Mouse (Mus musculus): Measurements from ENCODE around the gene Fscn3. TPM values are rescaled to one million over a fixed set of nuclear protein-coding genes. Genes with fewer than 3 reads are reported as not detected.

Gene Fscn3
- polyA plus RNA-seq, 1 experiment from 2014 or later: not detected

DNA sequence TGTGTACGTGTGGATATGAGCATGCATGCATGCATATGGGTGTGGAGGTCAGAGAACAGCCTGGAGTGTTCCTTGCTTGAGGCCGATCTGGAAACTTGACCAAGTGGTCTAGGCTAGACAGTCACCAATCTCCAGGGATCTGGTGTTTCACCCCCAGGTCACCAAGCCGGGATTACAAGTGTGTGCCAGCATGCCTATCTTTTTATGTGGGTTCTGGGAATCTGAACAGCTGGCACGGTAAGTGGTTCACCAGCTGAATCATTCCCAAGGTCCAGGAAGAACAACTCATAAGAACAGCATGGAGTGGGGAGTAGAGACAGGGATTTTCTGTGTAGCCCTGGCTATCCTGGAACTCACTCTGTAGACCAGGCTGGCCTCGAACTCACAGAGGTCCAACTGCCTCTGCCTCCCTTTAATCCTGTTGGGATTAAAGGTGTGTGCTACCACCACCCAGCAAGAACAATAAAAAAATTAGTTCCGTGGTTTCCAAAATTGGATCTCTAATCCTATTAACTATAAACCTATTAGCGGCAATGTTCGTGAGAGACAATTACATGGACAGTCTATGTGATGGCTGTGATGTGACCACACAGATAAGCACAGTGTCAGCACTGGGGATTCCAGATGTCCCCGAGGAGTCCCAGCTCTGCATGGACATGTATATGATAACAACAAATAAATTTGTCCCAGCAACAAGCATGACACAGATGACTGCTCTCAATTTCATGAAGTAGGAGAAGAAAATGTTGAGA is 43.9 kb downstream of the Fscn3 start:
- Histone ChIP-seq H3K9ac (no peak overlapping the region), H3K27ac (no peak overlapping the region), H3K27me3 (no peaks in the 10 kb centered on the region), H3K4me3 (no peak overlapping the region), H3K4me2 (no peak overlapping the region), H3K36me3 (no peaks in the 10 kb centered on the region), H3K9me3 (no peaks in the 10 kb centered on the region), H3K4me1 (no peaks in the 10 kb centered on the region)
- 83% methylated on average over 9 of the region's 9 CpGs for WGBS
- ATAC-seq (ENCODE audit: insufficient number of reproducible peaks, low FRiP score, low TSS enrichment, low read depth): no peak

GRCm38 (mm10) chr6:28474211-28474610 is 46.6 kb downstream of the Fscn3 start:
- Histone ChIP-seq H3K4me2 (no peak overlapping the region), H3K27ac (no peak overlapping the region), H3K27me3 (no peaks in the 10 kb centered on the region), H3K9me3 (no peaks in the 10 kb centered on the region), H3K9ac (no peak overlapping the region), H3K4me1 (peaks cover 3% of the 10 kb centered on the region; the same call in 1 of the 2 replicates), H3K36me3 (no peaks in the 10 kb centered on the region), H3K4me3 (no peak overlapping the region)
- no peak for ATAC-seq (ENCODE audit: insufficient number of reproducible peaks, low FRiP score, low TSS enrichment, low read depth)
- 58% methylated on average over 4 of the region's 4 CpGs for WGBS

DNA sequence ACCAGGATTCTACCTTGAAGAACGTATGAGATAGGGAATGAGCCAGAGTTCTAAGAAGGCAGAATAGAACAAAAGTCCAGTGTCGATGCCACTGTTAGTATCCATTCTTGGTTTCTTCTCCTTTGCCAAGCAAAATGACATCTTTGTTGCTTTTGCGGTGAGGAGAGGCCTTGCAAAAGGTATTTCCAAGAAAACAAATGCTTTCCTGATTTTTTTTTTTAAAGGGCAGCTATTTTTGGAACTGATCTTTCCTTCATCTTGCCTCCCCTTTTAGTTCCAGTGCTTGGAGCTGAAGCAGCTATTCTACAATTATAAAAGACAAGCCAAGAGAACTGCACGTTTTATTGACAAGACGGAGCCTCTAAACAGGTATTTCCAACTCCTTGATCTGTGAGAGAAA is 47.2 kb downstream of the Fscn3 start, which contains the start of gene Snd1:
Gene Snd1, plus strand, starts transcription at position 301 of the 400 bp plus-strand sequence.
- Histone ChIP-seq H3K4me3 (no peak within 1 kb of the TSS), H3K4me2 (no peak within 1 kb of the TSS), H3K36me3 (no peaks in the 10 kb centered on the region), H3K27ac (no peak within 1 kb of the TSS), H3K9ac (no peak within 1 kb of the TSS), H3K27me3 (no peaks in the 10 kb centered on the region), H3K4me1 (peaks cover 4% of the 10 kb centered on the region; the same call in 1 of the 2 replicates), H3K9me3 (no peaks in the 10 kb centered on the region)
- 72% methylated on average over 5 of the region's 5 CpGs for WGBS
- ATAC-seq (ENCODE audit: insufficient number of reproducible peaks, low FRiP score, low TSS enrichment, low read depth): no peak

DNA sequence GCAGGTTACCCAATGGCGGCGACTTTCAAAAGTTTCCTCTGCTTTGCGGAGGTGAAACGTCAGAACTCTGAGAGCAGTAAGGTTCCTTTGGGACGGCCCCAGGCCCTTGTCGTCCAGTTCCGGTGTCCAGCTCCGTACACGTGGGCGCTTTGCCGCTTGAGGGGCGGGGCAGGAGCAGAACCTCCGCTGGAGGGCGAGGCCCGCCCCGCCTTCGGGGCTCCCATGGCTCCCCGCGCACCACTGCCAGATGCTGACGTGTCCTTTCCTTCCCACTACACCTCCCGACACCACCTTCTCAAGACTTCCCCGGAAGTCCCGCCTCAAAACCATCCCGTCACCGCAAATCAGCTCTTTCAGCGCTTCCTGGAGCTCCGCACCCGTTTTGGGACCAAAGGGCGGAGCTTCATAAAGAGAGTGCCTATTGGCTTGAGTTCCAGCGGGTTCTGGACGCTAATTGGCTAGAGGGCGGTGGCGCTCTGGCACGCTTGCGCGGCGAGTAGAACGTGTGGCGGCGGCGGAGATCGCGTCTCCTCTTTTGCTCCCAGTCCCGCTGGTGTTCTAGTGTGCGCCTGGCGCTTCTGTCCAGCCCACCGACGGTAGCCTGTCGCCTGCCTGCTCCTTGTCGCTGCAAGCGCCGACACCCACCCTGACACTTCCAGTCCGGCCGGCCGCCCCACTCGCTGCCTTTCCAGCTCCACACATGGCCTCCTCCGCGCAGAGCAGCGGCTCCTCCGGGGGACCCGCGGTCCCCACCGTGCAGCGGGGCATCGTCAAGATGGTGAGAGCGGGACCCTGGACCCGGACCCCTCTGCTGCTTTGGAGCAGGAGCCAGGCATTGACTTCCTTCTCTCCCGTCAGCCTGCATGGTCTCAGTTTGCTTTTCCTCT is 52.5 kb downstream of the Fscn3 start:
- peak overlapping the region; percentile 93 for H3K4me3 ChIP-seq
- H3K4me2 ChIP-seq: peak overlapping the region; percentile 60
- no peaks in the 10 kb centered on the region for H3K27me3 ChIP-seq
- H3K9ac ChIP-seq: peak overlapping the region; percentile 76
- H3K4me1 ChIP-seq: peaks cover 27% of the 10 kb centered on the region
- peak overlapping the region; percentile 91 for H3K27ac ChIP-seq
- H3K9me3 ChIP-seq: no peaks in the 10 kb centered on the region
- peak; percentile 98 for ATAC-seq (ENCODE audit: insufficient number of reproducible peaks, low FRiP score, low TSS enrichment, low read depth)
- under 1% methylated on average over 68 of the region's 68 CpGs for WGBS
- H3K36me3 ChIP-seq: 0 out of 2 replicates have a peak, but pooled peaks cover 2% of the 10 kb centered on the region

GRCm38 (mm10) chr6:28480752-28481492 is 53.3 kb downstream of the Fscn3 start:
- peak overlapping the region; percentile 91 for H3K27ac ChIP-seq
- no peak for ATAC-seq (ENCODE audit: insufficient number of reproducible peaks, low FRiP score, low TSS enrichment, low read depth)
- H3K4me3 ChIP-seq: peak overlapping the region; percentile 93
- H3K4me2 ChIP-seq: peak overlapping the region; percentile 60
- H3K9me3 ChIP-seq: no peaks in the 10 kb centered on the region
- 2% methylated on average over 21 of the region's 21 CpGs for WGBS
- peak overlapping the region; percentile 76 for H3K9ac ChIP-seq
- no peaks in the 10 kb centered on the region for H3K27me3 ChIP-seq
- H3K36me3 ChIP-seq: 0 out of 2 replicates have a peak, but pooled peaks cover 5% of the 10 kb centered on the region
- H3K4me1 ChIP-seq: peaks cover 32% of the 10 kb centered on the region

DNA sequence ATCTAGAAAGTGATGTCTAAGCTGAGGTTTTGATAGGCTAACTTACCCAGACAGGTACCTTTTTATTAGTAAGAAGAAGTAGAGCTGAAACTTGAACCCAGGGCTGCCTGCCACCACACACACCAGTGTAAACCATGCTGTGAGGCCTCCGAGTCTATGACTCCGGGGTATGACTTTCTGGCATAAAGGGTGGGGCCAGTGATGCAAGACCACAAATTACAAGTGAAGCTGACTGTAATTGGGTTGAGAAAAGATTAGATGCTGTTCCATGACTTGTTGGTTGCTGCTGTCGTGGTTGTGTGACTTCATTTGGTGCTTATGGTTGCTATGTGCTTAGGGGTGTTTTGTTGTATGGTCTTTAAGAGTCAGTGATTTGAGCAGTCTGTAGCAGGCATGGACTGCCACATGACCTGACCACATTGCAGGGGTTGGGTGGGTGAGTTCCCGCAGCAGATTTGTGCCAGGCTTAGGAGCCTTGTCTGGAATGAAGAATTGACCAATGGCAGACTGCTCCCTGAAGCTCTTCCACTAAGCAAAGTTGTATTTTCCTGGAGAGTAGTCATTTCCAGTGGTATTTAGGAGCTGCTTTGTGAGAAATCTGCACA is 55.2 kb downstream of the Fscn3 start:
- Histone ChIP-seq H3K27me3 (no peaks in the 10 kb centered on the region), H3K9ac (no peak overlapping the region), H3K36me3 (peaks cover 5% of the 10 kb centered on the region; the same call in 1 of the 2 replicates), H3K9me3 (no peaks in the 10 kb centered on the region), H3K4me3 (0 out of 2 replicates have a peak overlapping the region, but pooled peaks have one; percentile 3), H3K4me2 (0 out of 2 replicates have a peak overlapping the region, but pooled peaks have one; percentile 3), H3K4me1 (peaks cover 36% of the 10 kb centered on the region), H3K27ac (no peak overlapping the region)
- ATAC-seq (ENCODE audit: insufficient number of reproducible peaks, low FRiP score, low TSS enrichment, low read depth): no peak
- 61% methylated on average over 4 of the region's 4 CpGs for WGBS

- 79% methylated on average over 2 of the region's 2 CpGs for WGBS
- no peak overlapping the region for H3K4me3 ChIP-seq
- H3K4me1 ChIP-seq: peaks cover 39% of the 10 kb centered on the region
- H3K9ac ChIP-seq: no peak overlapping the region
- H3K27ac ChIP-seq: no peak overlapping the region
- no peak overlapping the region for H3K4me2 ChIP-seq
- no peak for ATAC-seq (ENCODE audit: insufficient number of reproducible peaks, low FRiP score, low TSS enrichment, low read depth)
- H3K27me3 ChIP-seq: no peaks in the 10 kb centered on the region
- no peaks in the 10 kb centered on the region for H3K9me3 ChIP-seq
- peaks cover 13% of the 10 kb centered on the region for H3K36me3 ChIP-seq
Observed at GRCm38 (mm10) chr6:28486008-28486407, 58.4 kb downstream of the Fscn3 start.

GRCm38 (mm10) chr6:28486471-28486870 is 58.9 kb downstream of the Fscn3 start:
- WGBS: 65% methylated on average over 2 of the region's 2 CpGs
- no peak for ATAC-seq (ENCODE audit: insufficient number of reproducible peaks, low FRiP score, low TSS enrichment, low read depth)

DNA sequence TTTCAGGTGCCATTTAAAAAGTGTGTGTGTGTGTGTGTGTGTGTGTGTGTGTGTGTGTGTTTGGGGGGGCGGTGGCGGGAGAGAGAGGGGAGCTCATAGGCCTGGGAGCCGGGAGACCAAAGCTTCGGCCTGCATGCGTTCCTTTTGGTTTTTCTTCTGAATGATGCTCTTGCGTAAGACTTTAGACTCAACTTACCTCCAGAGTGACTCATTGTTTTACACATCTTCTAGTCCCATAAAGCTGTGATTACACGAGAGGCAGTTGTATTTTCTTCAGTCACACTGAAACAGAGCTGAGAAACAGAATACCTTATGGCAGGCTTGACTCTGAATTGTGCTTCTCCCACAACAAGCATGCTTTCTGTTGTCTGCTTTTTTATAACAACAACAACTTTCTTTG is 59.3 kb downstream of the Fscn3 start:
- no peak overlapping the region for H3K9ac ChIP-seq
- H3K4me2 ChIP-seq: no peak overlapping the region
- no peak overlapping the region for H3K27ac ChIP-seq
- peaks cover 18% of the 10 kb centered on the region for H3K36me3 ChIP-seq
- 84% methylated on average over 7 of the region's 7 CpGs for WGBS
- no peaks in the 10 kb centered on the region for H3K9me3 ChIP-seq
- H3K27me3 ChIP-seq: no peaks in the 10 kb centered on the region
- H3K4me3 ChIP-seq: no peak overlapping the region
- H3K4me1 ChIP-seq: peaks cover 37% of the 10 kb centered on the region
- no peak for ATAC-seq (ENCODE audit: insufficient number of reproducible peaks, low FRiP score, low TSS enrichment, low read depth)

More at GRCm38 (mm10) chr6:28486471-28486870, 58.9 kb downstream of the Fscn3 start:
- Histone ChIP-seq H3K36me3 (peaks cover 17% of the 10 kb centered on the region), H3K4me2 (no peak overlapping the region), H3K9ac (no peak overlapping the region), H3K27ac (no peak overlapping the region), H3K27me3 (no peaks in the 10 kb centered on the region), H3K9me3 (no peaks in the 10 kb centered on the region), H3K4me1 (peaks cover 41% of the 10 kb centered on the region), H3K4me3 (no peak overlapping the region)
